Mouse (Mus musculus): ENCODE measurements around the gene Ripk1. TPM values are rescaled to one million over a fixed set of nuclear protein-coding genes. Genes with fewer than 3 reads are reported as not detected.

Ripk1 gene
- polyA plus RNA-seq, 1 experiment = 6.9 TPM

GRCm38 (mm10) chr13:34077492-34078271 lies 75.5 kb downstream of the Ripk1 start, which contains the start of gene Tubb2a:
Gene Tubb2a, minus strand, starts transcription at chr13:34078007.
- Histone ChIP-seq H3K36me3 (ENCODE audit: control insufficient read depth, insufficient read depth, low read length, poor library complexity, severe bottlenecking) (no peaks in the 10 kb centered on the region), H3K9ac (ENCODE audit: low read depth, poor library complexity, severe bottlenecking) (peak within 1 kb of the TSS; percentile 58), H3K27me3 (ENCODE audit: control insufficient read depth, insufficient read depth, low read length, poor library complexity, severe bottlenecking) (no peaks in the 10 kb centered on the region), H3K4me1 (ENCODE audit: control insufficient read depth, insufficient read depth, low read length) (peaks cover 3% of the 10 kb centered on the region), H3K9me3 (replicated peaks; ENCODE audit: control insufficient read depth, insufficient read depth, low read length, poor library complexity, severe bottlenecking) (no peaks in the 10 kb centered on the region), H3K27ac (ENCODE audit: insufficient read depth, low read length) (no peak within 1 kb of the TSS), H3K4me3 (ENCODE audit: low read depth, low read length) (peak within 1 kb of the TSS; percentile 92)
- TF ChIP-seq CTCF (IDR thresholded peaks at IDR 0.05; ENCODE audit: low read depth, low read length) (peak; percentile 24), EP300 (IDR thresholded peaks at IDR 0.05; ENCODE audit: insufficient read depth, low read depth, low read length) (0 out of 2 replicates have a peak, but pooled peaks have one; percentile 13), POLR2A (IDR thresholded peaks at IDR 0.05; ENCODE audit: insufficient read depth, low read length) (peak; percentile 87)

- Histone ChIP-seq H3K4me3 (ENCODE audit: low read depth, low read length) (peak overlapping the region; percentile 70), H3K9ac (ENCODE audit: low read depth, poor library complexity, severe bottlenecking) (peak overlapping the region; percentile 58), H3K27ac (ENCODE audit: insufficient read depth, low read length) (no peak overlapping the region)
Observed at GRCm38 (mm10) chr13:34078500-34079280, 76.5 kb downstream of the Ripk1 start.

GRCm38 (mm10) chr13:34079801-34080200 lies 77.6 kb downstream of the Ripk1 start:
- no peaks in the 10 kb centered on the region for H3K27me3 ChIP-seq (ENCODE audit: control insufficient read depth, insufficient read depth, low read length, poor library complexity, severe bottlenecking)
- no peak for TF ChIP-seq POLR2A (IDR thresholded peaks at IDR 0.05; ENCODE audit: insufficient read depth, low read length)
- TF ChIP-seq EP300 (IDR thresholded peaks at IDR 0.05; ENCODE audit: insufficient read depth, low read depth, low read length) = no peak
- TF ChIP-seq CTCF (IDR thresholded peaks at IDR 0.05; ENCODE audit: low read depth, low read length) = no peak
- H3K4me3 ChIP-seq (ENCODE audit: low read depth, low read length) = no peak overlapping the region
- no peaks in the 10 kb centered on the region for H3K9me3 ChIP-seq (replicated peaks; ENCODE audit: control insufficient read depth, insufficient read depth, low read length, poor library complexity, severe bottlenecking)
- no peak overlapping the region for H3K9ac ChIP-seq (ENCODE audit: low read depth, poor library complexity, severe bottlenecking)
- peaks cover 5% of the 10 kb centered on the region for H3K4me1 ChIP-seq (ENCODE audit: control insufficient read depth, insufficient read depth, low read length)
- no peak overlapping the region for H3K27ac ChIP-seq (ENCODE audit: insufficient read depth, low read length)
- H3K36me3 ChIP-seq (ENCODE audit: control insufficient read depth, insufficient read depth, low read length, poor library complexity, severe bottlenecking) = no peaks in the 10 kb centered on the region

More at GRCm38 (mm10) chr13:34078500-34079280, 76.5 kb downstream of the Ripk1 start:
- peaks cover 3% of the 10 kb centered on the region for H3K4me1 ChIP-seq (ENCODE audit: control insufficient read depth, insufficient read depth, low read length)
- H3K27me3 ChIP-seq (ENCODE audit: control insufficient read depth, insufficient read depth, low read length, poor library complexity, severe bottlenecking) = no peaks in the 10 kb centered on the region
- H3K36me3 ChIP-seq (ENCODE audit: control insufficient read depth, insufficient read depth, low read length, poor library complexity, severe bottlenecking) = no peaks in the 10 kb centered on the region
- no peaks in the 10 kb centered on the region for H3K9me3 ChIP-seq (replicated peaks; ENCODE audit: control insufficient read depth, insufficient read depth, low read length, poor library complexity, severe bottlenecking)
- TF ChIP-seq POLR2A (IDR thresholded peaks at IDR 0.05; ENCODE audit: insufficient read depth, low read length) (no peak), EP300 (IDR thresholded peaks at IDR 0.05; ENCODE audit: insufficient read depth, low read depth, low read length) (no peak), CTCF (IDR thresholded peaks at IDR 0.05; ENCODE audit: low read depth, low read length) (no peak)

GRCm38 (mm10) chr13:34081926-34082325 lies 79.8 kb downstream of the Ripk1 start:
- Histone ChIP-seq H3K27me3 (ENCODE audit: control insufficient read depth, insufficient read depth, low read length, poor library complexity, severe bottlenecking) (no peaks in the 10 kb centered on the region), H3K4me3 (ENCODE audit: low read depth, low read length) (no peak overlapping the region), H3K9ac (ENCODE audit: low read depth, poor library complexity, severe bottlenecking) (no peak overlapping the region), H3K9me3 (replicated peaks; ENCODE audit: control insufficient read depth, insufficient read depth, low read length, poor library complexity, severe bottlenecking) (no peaks in the 10 kb centered on the region), H3K36me3 (ENCODE audit: control insufficient read depth, insufficient read depth, low read length, poor library complexity, severe bottlenecking) (no peaks in the 10 kb centered on the region), H3K27ac (ENCODE audit: insufficient read depth, low read length) (no peak overlapping the region), H3K4me1 (ENCODE audit: control insufficient read depth, insufficient read depth, low read length) (peaks cover 7% of the 10 kb centered on the region)
- TF ChIP-seq EP300 (IDR thresholded peaks at IDR 0.05; ENCODE audit: insufficient read depth, low read depth, low read length) = no peak
- no peak for TF ChIP-seq CTCF (IDR thresholded peaks at IDR 0.05; ENCODE audit: low read depth, low read length)
- TF ChIP-seq POLR2A (IDR thresholded peaks at IDR 0.05; ENCODE audit: insufficient read depth, low read length) = no peak

DNA sequence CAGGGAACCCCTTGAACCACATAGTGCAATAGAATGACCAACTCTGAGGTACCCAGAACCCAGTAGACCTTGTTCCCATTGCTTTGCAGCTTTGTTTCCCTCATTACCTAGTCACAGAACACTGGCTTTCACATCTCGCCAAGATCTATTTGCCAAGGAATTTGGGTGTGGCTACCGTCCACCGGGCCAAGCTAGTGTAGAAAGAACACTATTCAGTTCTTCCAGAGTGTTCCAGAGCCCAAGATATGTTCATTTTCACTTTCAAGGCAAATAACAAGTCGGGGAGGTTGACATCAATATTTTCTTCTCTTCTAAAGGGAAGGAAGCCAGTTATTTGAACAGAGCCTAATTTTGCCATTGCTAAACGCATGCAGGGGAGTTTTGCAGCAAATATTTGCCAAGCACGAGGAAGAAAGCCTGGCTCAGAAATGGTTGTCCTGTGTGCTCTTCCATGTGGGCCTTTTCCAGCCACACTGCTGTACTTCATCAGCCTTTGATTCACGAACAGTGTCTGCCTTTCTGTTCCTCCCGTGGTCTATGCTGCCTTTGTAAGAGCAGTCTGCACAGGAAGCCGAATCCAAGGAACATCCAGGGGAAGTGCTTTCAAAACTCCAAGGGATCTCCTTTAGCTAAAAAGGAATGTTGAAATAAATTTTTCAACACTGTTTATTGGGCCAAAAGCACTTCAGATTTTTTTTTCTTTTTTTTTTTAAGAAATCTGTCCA lies 82.0 kb downstream of the Ripk1 start:
- H3K9me3 ChIP-seq (replicated peaks; ENCODE audit: control insufficient read depth, insufficient read depth, low read length, poor library complexity, severe bottlenecking) = no peaks in the 10 kb centered on the region
- no peak for TF ChIP-seq POLR2A (IDR thresholded peaks at IDR 0.05; ENCODE audit: insufficient read depth, low read length)
- no peak for TF ChIP-seq CTCF (IDR thresholded peaks at IDR 0.05; ENCODE audit: low read depth, low read length)
- no peak for TF ChIP-seq EP300 (IDR thresholded peaks at IDR 0.05; ENCODE audit: insufficient read depth, low read depth, low read length)

More for the DNA sequence above, 82.0 kb downstream of the Ripk1 start:
- Histone ChIP-seq H3K4me1 (ENCODE audit: control insufficient read depth, insufficient read depth, low read length) (peaks cover 7% of the 10 kb centered on the region), H3K27ac (ENCODE audit: insufficient read depth, low read length) (no peak overlapping the region), H3K9ac (ENCODE audit: low read depth, poor library complexity, severe bottlenecking) (no peak overlapping the region), H3K4me3 (ENCODE audit: low read depth, low read length) (no peak overlapping the region), H3K36me3 (ENCODE audit: control insufficient read depth, insufficient read depth, low read length, poor library complexity, severe bottlenecking) (no peaks in the 10 kb centered on the region), H3K27me3 (ENCODE audit: control insufficient read depth, insufficient read depth, low read length, poor library complexity, severe bottlenecking) (no peaks in the 10 kb centered on the region)

Other genes starting within 250 kb of the Ripk1 start
- gene Serpinb6e, start 159.0 kb upstream of the Ripk1 start, polyA plus RNA-seq (2011; ENCODE audit: insufficient read depth, insufficient read length, low read depth, missing spikeins) = not detected in 2 replicates
- 9.5 and 12.4 TPM in 2 replicates for gene Serpinb6c, start 96.7 kb upstream of the Ripk1 start, polyA plus RNA-seq (2011; ENCODE audit: insufficient read depth, insufficient read length, low read depth, missing spikeins)
- gene Nqo2, start 37.7 kb upstream of the Ripk1 start, polyA plus RNA-seq (2011; ENCODE audit: insufficient read depth, insufficient read length, low read depth, missing spikeins) = 16.3 and 20.9 TPM in 2 replicates
- 123 and 128 TPM in 2 replicates for gene Serpinb6a, start 431 bp downstream of the Ripk1 start, polyA plus RNA-seq (2011; ENCODE audit: insufficient read depth, insufficient read length, low read depth, missing spikeins)
- 15.7 and 25.9 TPM in 2 replicates for gene Bphl, start 35.2 kb downstream of the Ripk1 start, polyA plus RNA-seq (2011; ENCODE audit: insufficient read depth, insufficient read length, low read depth, missing spikeins)
- 28.7 and 29.0 TPM in 2 replicates for gene Tubb2a, start 75.6 kb downstream of the Ripk1 start, polyA plus RNA-seq (2011; ENCODE audit: insufficient read depth, insufficient read length, low read depth, missing spikeins)
- gene Tubb2b, start 128.1 kb downstream of the Ripk1 start, polyA plus RNA-seq (2011; ENCODE audit: insufficient read depth, insufficient read length, low read depth, missing spikeins) = 229 and 267 TPM in 2 replicates
- gene Psmg4, start 160.6 kb downstream of the Ripk1 start, polyA plus RNA-seq (2011; ENCODE audit: insufficient read depth, insufficient read length, low read depth, missing spikeins) = 29.2 and 39.1 TPM in 2 replicates

Data from ES-Bruce4 (cell line).